Mouse (Mus musculus): ENCODE measurements around the gene Ang2. TPM values are rescaled to one million over a fixed set of nuclear protein-coding genes. Genes with fewer than 3 reads are reported as not detected.
A peak's percentile ranks its signal among the peaks of the same experiment; 100 is the strongest.
"Not testable (repeated sequence)": the region's sequence is repeated elsewhere in the genome, so short reads cannot be mapped to it uniquely, and the experiment has no call there.

Gene Ang2
- not detected in 2 replicates for polyA plus RNA-seq (2012; rRNA removed)

DNA sequence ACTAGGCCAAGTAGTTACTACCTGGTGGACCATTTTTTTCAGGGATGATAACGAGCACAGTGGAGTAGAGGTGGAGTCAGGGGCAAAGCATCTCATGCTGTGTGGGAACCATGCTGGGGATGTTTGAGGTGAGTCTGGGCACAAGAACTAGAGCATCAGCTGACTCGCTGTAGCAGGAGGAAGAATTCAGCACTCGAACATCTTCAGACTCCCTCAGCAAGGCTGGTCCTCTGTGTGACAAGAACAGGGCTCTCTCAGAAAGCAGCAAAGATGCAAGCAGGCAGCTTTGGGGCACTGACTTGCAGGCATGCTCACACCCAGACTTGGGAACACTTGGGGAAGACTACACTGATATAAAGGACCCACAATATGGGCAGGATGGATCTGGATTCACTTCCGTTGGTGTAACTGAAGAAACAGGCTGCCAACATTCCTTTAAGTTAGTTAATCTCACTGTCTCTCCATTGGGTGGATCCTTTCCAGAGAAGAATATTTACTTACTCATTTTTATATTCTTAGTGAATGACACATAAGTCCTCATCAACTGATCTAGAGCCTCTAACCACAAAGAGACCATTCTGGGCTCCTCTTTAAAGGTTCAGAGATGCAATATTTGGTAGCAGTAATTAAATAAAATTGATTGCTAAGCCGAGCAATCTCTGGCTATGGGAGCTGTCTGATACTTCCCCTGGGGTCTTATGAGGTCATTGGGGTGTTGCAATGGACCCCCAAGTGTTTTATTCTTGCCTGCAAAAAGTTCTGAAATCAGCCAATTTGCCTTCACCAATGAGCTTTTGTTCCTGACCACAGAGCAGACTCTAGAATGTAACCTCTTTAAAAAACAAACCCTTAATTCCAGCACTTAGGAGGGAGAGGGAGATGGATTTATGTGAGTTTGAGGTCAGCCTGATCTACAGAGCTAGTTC is at the start of gene Ang2:
Ang2 (minus strand) TSS at position 51 of the 926 bp plus-strand sequence.
- WGBS: 70% methylated on average over 5 of the region's 5 CpGs

GRCm38 (mm10) chr14:51247736-51248135 is 48.8 kb upstream of the Ang2 start:
- WGBS: 84% methylated on average over 1 of the region's 1 CpGs
- TF ChIP-seq POLR2A (IDR thresholded peaks at IDR 0.05; ENCODE audit: borderline replicate concordance, insufficient read depth, low read length) (no peak), CTCF (IDR thresholded peaks at IDR 0.05; ENCODE audit: borderline replicate concordance, insufficient read depth, low read depth, low read length) (no peak)
- no peak for DNase-seq

More for the DNA sequence above, at the start of gene Ang2:
- no peak within 1 kb of the TSS for H3K4me3 ChIP-seq (replicated peaks; ENCODE audit: insufficient read depth, low read depth, low read length)
- H3K27me3 ChIP-seq (ENCODE audit: control insufficient read depth, insufficient read depth, low read length): no peaks in the 10 kb centered on the region
- TF ChIP-seq POLR2A (IDR thresholded peaks at IDR 0.05; ENCODE audit: borderline replicate concordance, insufficient read depth, low read length): no peak
- no peak for TF ChIP-seq CTCF (IDR thresholded peaks at IDR 0.05; ENCODE audit: borderline replicate concordance, insufficient read depth, low read depth, low read length)
- no peak for DNase-seq
- no peak within 1 kb of the TSS for H3K27ac ChIP-seq (ENCODE audit: insufficient read depth, low read length)
- no peaks in the 10 kb centered on the region for H3K4me1 ChIP-seq (ENCODE audit: control insufficient read depth, insufficient read depth, low read length)

GRCm38 (mm10) chr14:51240899-51241298 is 42.0 kb upstream of the Ang2 start:
- Histone ChIP-seq H3K27ac (ENCODE audit: insufficient read depth, low read length) (no peak overlapping the region), H3K27me3 (ENCODE audit: control insufficient read depth, insufficient read depth, low read length) (no peaks in the 10 kb centered on the region), H3K4me1 (ENCODE audit: control insufficient read depth, insufficient read depth, low read length) (no peaks in the 10 kb centered on the region), H3K4me3 (replicated peaks; ENCODE audit: insufficient read depth, low read depth, low read length) (no peak overlapping the region)
- no peak for TF ChIP-seq POLR2A (IDR thresholded peaks at IDR 0.05; ENCODE audit: borderline replicate concordance, insufficient read depth, low read length)
- no peak for TF ChIP-seq CTCF (IDR thresholded peaks at IDR 0.05; ENCODE audit: borderline replicate concordance, insufficient read depth, low read depth, low read length)
- DNase-seq: peak in 1 of 2 experiments; percentile 13

More at GRCm38 (mm10) chr14:51247736-51248135, 48.8 kb upstream of the Ang2 start:
- no peak overlapping the region for H3K4me3 ChIP-seq (replicated peaks; ENCODE audit: insufficient read depth, low read depth, low read length)
- no peak overlapping the region for H3K27ac ChIP-seq (ENCODE audit: insufficient read depth, low read length)
- H3K27me3 ChIP-seq (ENCODE audit: control insufficient read depth, insufficient read depth, low read length): no peaks in the 10 kb centered on the region
- H3K4me1 ChIP-seq (ENCODE audit: control insufficient read depth, insufficient read depth, low read length): no peaks in the 10 kb centered on the region

DNA sequence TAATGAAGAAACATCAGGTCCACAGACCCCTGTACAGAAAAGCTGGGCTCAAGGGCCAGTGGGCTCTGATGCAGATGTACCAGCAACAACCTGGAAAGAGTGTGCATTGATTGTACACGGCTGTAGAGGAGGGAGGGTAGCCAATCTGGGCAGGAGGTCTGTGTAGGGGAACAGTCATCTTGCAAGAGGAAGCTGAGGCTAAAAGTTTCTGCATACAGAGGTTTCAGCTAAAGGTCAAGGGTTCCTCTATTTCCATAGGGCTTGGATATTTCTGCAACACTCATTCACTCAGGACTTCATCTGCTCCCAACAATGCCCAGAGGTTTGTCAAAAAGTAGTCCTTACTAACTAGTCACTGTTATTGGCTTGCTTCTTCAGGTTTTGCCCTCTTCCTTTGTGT is 38.5 kb upstream of the Ang2 start:
- H3K4me3 ChIP-seq (replicated peaks; ENCODE audit: insufficient read depth, low read depth, low read length); H3K27ac ChIP-seq (ENCODE audit: insufficient read depth, low read length); DNase-seq; H3K27me3 ChIP-seq (ENCODE audit: control insufficient read depth, insufficient read depth, low read length); H3K4me1 ChIP-seq (ENCODE audit: control insufficient read depth, insufficient read depth, low read length): not testable (repeated sequence)
- 66% methylated on average over 1 of the region's 1 CpGs for WGBS

GRCm38 (mm10) chr14:51229657-51230056 is 30.7 kb upstream of the Ang2 start:
- WGBS: 66% methylated on average over 4 of the region's 4 CpGs
- not testable (repeated sequence) for DNase-seq; H3K4me1 ChIP-seq (ENCODE audit: control insufficient read depth, insufficient read depth, low read length); H3K4me3 ChIP-seq (replicated peaks; ENCODE audit: insufficient read depth, low read depth, low read length); H3K27me3 ChIP-seq (ENCODE audit: control insufficient read depth, insufficient read depth, low read length); H3K27ac ChIP-seq (ENCODE audit: insufficient read depth, low read length)

DNA sequence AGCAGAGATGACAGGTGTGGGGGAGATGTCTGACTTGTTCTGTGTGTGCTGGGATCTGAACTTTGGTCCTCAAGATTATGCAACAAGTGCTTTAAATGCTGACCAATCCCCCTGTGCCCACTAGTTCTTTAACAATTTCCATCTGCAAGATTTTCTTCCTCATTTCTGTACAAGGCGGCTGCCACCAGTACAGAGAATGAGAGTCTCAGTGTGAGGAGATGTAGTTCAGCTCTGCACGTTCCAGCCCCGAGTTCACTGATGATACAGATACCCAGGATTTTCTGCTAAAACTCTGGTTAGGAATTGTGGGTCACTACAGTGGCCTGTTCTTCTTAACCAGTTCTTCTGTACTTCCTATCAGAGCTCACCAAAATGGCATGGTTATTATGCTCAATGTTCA is 21.1 kb upstream of the Ang2 start:
- not testable (repeated sequence) for H3K4me1 ChIP-seq (ENCODE audit: control insufficient read depth, insufficient read depth, low read length); DNase-seq; H3K4me3 ChIP-seq (replicated peaks; ENCODE audit: insufficient read depth, low read depth, low read length); H3K27ac ChIP-seq (ENCODE audit: insufficient read depth, low read length); H3K27me3 ChIP-seq (ENCODE audit: control insufficient read depth, insufficient read depth, low read length)
- WGBS: 92% methylated on average over 3 of the region's 3 CpGs

DNA sequence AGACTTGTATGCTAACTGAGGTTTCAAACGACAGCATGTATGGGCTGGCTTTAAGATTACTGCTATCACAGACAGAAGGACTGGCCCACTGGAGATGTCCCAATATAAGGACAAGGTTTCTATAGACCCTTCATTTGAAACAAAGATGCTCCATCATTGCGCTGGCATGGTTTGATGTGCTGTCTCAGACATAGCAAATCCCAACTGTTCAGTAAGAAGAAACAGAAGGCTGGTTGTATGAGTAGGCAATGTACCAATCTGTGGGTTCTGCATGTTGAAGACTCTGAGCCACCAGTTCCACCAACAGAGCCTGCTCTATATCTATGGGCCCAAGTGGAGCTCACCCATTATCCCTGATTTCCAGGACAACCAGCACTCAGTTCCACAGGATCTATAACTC is 4.2 kb upstream of the Ang2 start, which contains the start of gene Ear14:
Ear14 (plus strand) TSS at position 277 of the 400 bp plus-strand sequence.
- H3K27ac ChIP-seq (ENCODE audit: insufficient read depth, low read length): no peak within 1 kb of the TSS
- TF ChIP-seq CTCF (IDR thresholded peaks at IDR 0.05; ENCODE audit: borderline replicate concordance, insufficient read depth, low read depth, low read length) (no peak), POLR2A (IDR thresholded peaks at IDR 0.05; ENCODE audit: borderline replicate concordance, insufficient read depth, low read length) (no peak)
- DNase-seq: no peak
- no peaks in the 10 kb centered on the region for H3K4me1 ChIP-seq (ENCODE audit: control insufficient read depth, insufficient read depth, low read length)
- H3K27me3 ChIP-seq (ENCODE audit: control insufficient read depth, insufficient read depth, low read length): no peaks in the 10 kb centered on the region
- WGBS: 89% methylated on average over 2 of the region's 2 CpGs
- no peak within 1 kb of the TSS for H3K4me3 ChIP-seq (replicated peaks; ENCODE audit: insufficient read depth, low read depth, low read length)

DNA sequence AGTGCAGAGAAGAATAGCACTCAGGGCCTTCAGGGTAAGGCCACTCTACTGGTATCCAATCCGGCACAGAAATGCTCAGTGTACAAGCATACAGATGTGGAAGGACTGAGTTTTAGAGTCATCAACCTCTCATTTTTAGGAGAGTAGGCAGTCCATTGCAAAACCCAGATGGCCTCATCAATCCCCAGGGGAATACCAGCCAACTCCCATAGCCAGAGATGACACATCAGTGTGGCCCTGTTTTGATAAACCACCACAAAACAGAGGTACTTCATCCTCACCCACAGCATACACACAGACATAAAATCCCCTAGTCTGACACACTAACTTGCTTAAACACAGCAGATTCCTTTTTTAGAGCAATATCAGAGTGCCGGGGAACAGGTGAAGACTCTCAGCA is 1.5 kb upstream of the Ang2 start:
- Histone ChIP-seq H3K27ac (ENCODE audit: insufficient read depth, low read length) (no peak overlapping the region), H3K4me3 (replicated peaks; ENCODE audit: insufficient read depth, low read depth, low read length) (no peak overlapping the region), H3K4me1 (ENCODE audit: control insufficient read depth, insufficient read depth, low read length) (no peaks in the 10 kb centered on the region), H3K27me3 (ENCODE audit: control insufficient read depth, insufficient read depth, low read length) (no peaks in the 10 kb centered on the region)
- TF ChIP-seq POLR2A (IDR thresholded peaks at IDR 0.05; ENCODE audit: borderline replicate concordance, insufficient read depth, low read length): no peak
- TF ChIP-seq CTCF (IDR thresholded peaks at IDR 0.05; ENCODE audit: borderline replicate concordance, insufficient read depth, low read depth, low read length): no peak
- 95% methylated on average over 2 of the region's 2 CpGs for WGBS
- DNase-seq: no peak

Data from cerebellum, adult 2 months (tissue).